Mouse (Mus musculus) CH12.LX (cell line): Measurements from ENCODE around the gene Apoa2. TPM values are rescaled to one million over a fixed set of nuclear protein-coding genes. Genes with fewer than 3 reads are reported as not detected.
A peak's percentile ranks its signal among the peaks of the same experiment; 100 is the strongest.

ENCODE experiments used
- DNase-seq: peaks from one replicate; pipeline ENCODE4 v3.0.0-alpha.2; 2013; ENCODE audit errors: extremely low read depth
- H3K27ac ChIP-seq: 2 replicates; pipeline ENCODE4 v1.5.1; 2012; ENCODE audit warnings: low read depth, mild to moderate bottlenecking, control low read depth, moderate library complexity; ENCODE audit not compliant: insufficient read depth
- H3K27me3 ChIP-seq: replicated peaks from 2 replicates; pipeline ENCODE3; 2012; ENCODE audit warnings: inconsistent platforms
- H3K36me3 ChIP-seq, 2 experiments: replicated peaks in 1 of 2; 2 replicates each; pipeline versions ENCODE3 to v1.6.1; 2012; ENCODE audit warnings: inconsistent platforms in 1 of 2, low read length in 1 of 2, mild to moderate bottlenecking in 1 of 2, mixed read lengths in 1 of 2, moderate library complexity in 1 of 2; ENCODE audit not compliant: control insufficient read depth in 1 of 2, insufficient read depth in 1 of 2
- H3K4me1 ChIP-seq, 2 experiments: 2 replicates each; pipeline ENCODE4 v1.6.1; 2012; ENCODE audit warnings: inconsistent platforms in 1 of 2, moderate library complexity in 1 of 2; ENCODE audit not compliant: insufficient read depth in 2 of 2, control insufficient read depth in 1 of 2
- H3K4me2 ChIP-seq: 2 replicates; pipeline ENCODE4 v1.6.1; 2012; ENCODE audit warnings: low read depth, mild to moderate bottlenecking, control low read depth; ENCODE audit not compliant: poor library complexity, insufficient read depth, severe bottlenecking
- H3K4me3 ChIP-seq, 3 experiments: fragments of 150-350 bp in 1 of 3; sonication (generic) in 1 of 3; replicated peaks in 1 of 3; 2 replicates each; pipeline versions ENCODE3 to v1.5.1; 2011 to 2012; ENCODE audit warnings: low read depth in 2 of 3, low read length in 2 of 3, mild to moderate bottlenecking in 2 of 3, moderate library complexity in 2 of 3, control low read depth in 1 of 3, improper control_type of control experiment in 1 of 3, inconsistent platforms in 1 of 3, mixed read lengths in 1 of 3; ENCODE audit not compliant: poor library complexity in 1 of 3
- H3K79me2 ChIP-seq: replicated peaks from 2 replicates; pipeline ENCODE4 v1.6.1; 2012; ENCODE audit warnings: mild to moderate bottlenecking, moderate library complexity; ENCODE audit not compliant: control insufficient read depth, poor library complexity, insufficient read depth, severe bottlenecking; ENCODE audit errors: extremely low read depth
- H3K9ac ChIP-seq: 2 replicates; pipeline ENCODE4 v1.6.1; 2012; ENCODE audit warnings: low read depth, mild to moderate bottlenecking, control low read depth, moderate library complexity; ENCODE audit not compliant: insufficient read depth
- H3K9me3 ChIP-seq: replicated peaks from 2 replicates; pipeline ENCODE3; 2012; ENCODE audit warnings: low read length, inconsistent platforms, mixed read lengths
- BHLHE40 ChIP-seq: IDR thresholded peaks from 2 replicates; pipeline ENCODE4 v1.6.1; 2011; ENCODE audit warnings: mild to moderate bottlenecking, low read depth, low read length, improper control_type of control experiment
- CHD1 ChIP-seq: IDR thresholded peaks from 2 replicates; pipeline ENCODE4 v1.6.1; 2012; ENCODE audit warnings: low read depth, low read length, improper control_type of control experiment, inconsistent platforms
- CHD2 ChIP-seq: IDR thresholded peaks from 2 replicates; pipeline ENCODE4 v1.6.1; 2011; ENCODE audit warnings: low read length, improper control_type of control experiment
- CTCF ChIP-seq, 2 experiments: IDR thresholded peaks in 1 of 2; conservative IDR thresholded peaks in 1 of 2; 2 replicates each; pipeline ENCODE4 v1.5.1; 2011 to 2012; ENCODE audit warnings: low read depth in 2 of 2, low read length in 2 of 2, improper control_type of control experiment in 1 of 2, inconsistent platforms in 1 of 2, mild to moderate bottlenecking in 1 of 2, moderate library complexity in 1 of 2
- E2F4 ChIP-seq: IDR thresholded peaks from 2 replicates; pipeline ENCODE4 v1.6.1; 2011; ENCODE audit warnings: low read depth, low read length, improper control_type of control experiment; ENCODE audit not compliant: insufficient replicate concordance
- ELF1 ChIP-seq: IDR thresholded peaks from 2 replicates; pipeline ENCODE4 v1.6.1; 2014; ENCODE audit warnings: low read depth, mild to moderate bottlenecking, inconsistent platforms, low read length, improper control_type of control experiment
- EP300 ChIP-seq: IDR thresholded peaks from 2 replicates; pipeline ENCODE4 v1.6.1; 2011; ENCODE audit warnings: low read length, improper control_type of control experiment
- ETS1 ChIP-seq: conservative IDR thresholded peaks from 2 replicates; pipeline ENCODE4 v1.6.1; 2012; ENCODE audit warnings: low read depth, mild to moderate bottlenecking, inconsistent platforms, low read length, improper control_type of control experiment, moderate library complexity
- GABPA ChIP-seq: IDR thresholded peaks from 2 replicates; pipeline ENCODE4 v1.6.1; 2012; ENCODE audit warnings: low read depth, low read length, improper control_type of control experiment, inconsistent platforms; ENCODE audit not compliant: insufficient replicate concordance
- HCFC1 ChIP-seq: IDR thresholded peaks from 2 replicates; pipeline ENCODE4 v1.6.1; 2012; ENCODE audit warnings: low read depth, mild to moderate bottlenecking, inconsistent platforms, low read length, improper control_type of control experiment
- IRF4 ChIP-seq: IDR thresholded peaks from 2 replicates; pipeline ENCODE4 v1.6.1; 2014; ENCODE audit warnings: low read depth, mild to moderate bottlenecking, inconsistent platforms, low read length, improper control_type of control experiment
- JUN ChIP-seq: IDR thresholded peaks from 2 replicates; pipeline ENCODE4 v1.6.1; 2011; ENCODE audit warnings: low read depth, mild to moderate bottlenecking, low read length, improper control_type of control experiment, moderate library complexity; ENCODE audit not compliant: insufficient read depth
- JUND ChIP-seq: conservative IDR thresholded peaks from 2 replicates; pipeline ENCODE4 v1.6.1; 2011; ENCODE audit warnings: low read depth, low read length, improper control_type of control experiment
- KAT2A ChIP-seq: IDR thresholded peaks from 2 replicates; pipeline ENCODE4 v1.6.1; 2012; ENCODE audit warnings: low read length, improper control_type of control experiment, inconsistent platforms; ENCODE audit not compliant: insufficient replicate concordance
- MAX ChIP-seq: IDR thresholded peaks from 2 replicates; pipeline ENCODE4 v1.6.1; 2011; ENCODE audit warnings: low read length, improper control_type of control experiment
- MAZ ChIP-seq: IDR thresholded peaks from 2 replicates; pipeline ENCODE4 v1.6.1; 2012; ENCODE audit warnings: low read depth, mild to moderate bottlenecking, inconsistent platforms, low read length, improper control_type of control experiment, moderate library complexity
- MEF2A ChIP-seq: IDR thresholded peaks from 2 replicates; pipeline ENCODE4 v1.6.1; 2014; ENCODE audit warnings: low read depth, mild to moderate bottlenecking, inconsistent platforms, low read length, improper control_type of control experiment, borderline replicate concordance
- MXI1 ChIP-seq: IDR thresholded peaks from 2 replicates; pipeline ENCODE4 v1.6.1; 2011; ENCODE audit warnings: mild to moderate bottlenecking, low read depth, low read length, improper control_type of control experiment
- MYC ChIP-seq: IDR thresholded peaks from 2 replicates; pipeline ENCODE4 v1.6.1; 2011; ENCODE audit warnings: low read depth, mild to moderate bottlenecking, improper control_type of control experiment, low read length
- NELFE ChIP-seq: IDR thresholded peaks from 2 replicates; pipeline ENCODE4 v1.6.1; 2011; ENCODE audit warnings: low read depth, low read length, improper control_type of control experiment
- NRF1 ChIP-seq: IDR thresholded peaks from 2 replicates; pipeline ENCODE4 v1.6.1; 2014; ENCODE audit warnings: low read depth, mild to moderate bottlenecking, inconsistent platforms, low read length, improper control_type of control experiment, moderate library complexity
- PAX5 ChIP-seq: IDR thresholded peaks from 2 replicates; pipeline ENCODE4 v1.6.1; 2012; ENCODE audit warnings: low read length, inconsistent platforms, mixed read lengths
- POLR2A ChIP-seq: IDR thresholded peaks from 2 replicates; pipeline ENCODE4 v1.6.1; 2011; ENCODE audit warnings: low read depth, mild to moderate bottlenecking, improper control_type of control experiment, low read length
- POLR2AphosphoS2 ChIP-seq: IDR thresholded peaks from 2 replicates; pipeline ENCODE4 v1.6.1; 2011; ENCODE audit warnings: low read depth, low read length, improper control_type of control experiment
- RAD21 ChIP-seq: IDR thresholded peaks from 2 replicates; pipeline ENCODE4 v1.6.1; 2011; ENCODE audit warnings: low read depth, mild to moderate bottlenecking, low read length, improper control_type of control experiment, moderate library complexity
- RCOR1 ChIP-seq: conservative IDR thresholded peaks from 2 replicates; pipeline ENCODE4 v1.6.1; 2012; ENCODE audit warnings: low read depth, mild to moderate bottlenecking, inconsistent platforms, low read length, improper control_type of control experiment
- SIN3A ChIP-seq: IDR thresholded peaks from 2 replicates; pipeline ENCODE4 v1.6.1; 2012; ENCODE audit warnings: low read length, improper control_type of control experiment, inconsistent platforms
- SMC3 ChIP-seq: IDR thresholded peaks from 2 replicates; pipeline ENCODE4 v1.6.1; 2011; ENCODE audit warnings: low read depth, low read length, improper control_type of control experiment
- TBP ChIP-seq: conservative IDR thresholded peaks from 2 replicates; pipeline ENCODE4 v1.6.1; 2011; ENCODE audit warnings: low read depth, low read length, improper control_type of control experiment
- TCF12 ChIP-seq: IDR thresholded peaks from 2 replicates; pipeline ENCODE4 v1.6.1; 2014; ENCODE audit warnings: low read depth, mild to moderate bottlenecking, inconsistent platforms, low read length, improper control_type of control experiment
- UBTF ChIP-seq: IDR thresholded peaks from 2 replicates; pipeline ENCODE4 v1.6.1; 2012; ENCODE audit warnings: low read depth, mild to moderate bottlenecking, inconsistent platforms, low read length, improper control_type of control experiment, moderate library complexity
- USF1 ChIP-seq: IDR thresholded peaks from 2 replicates; pipeline ENCODE4 v1.6.1; 2014; ENCODE audit warnings: low read depth, mild to moderate bottlenecking, inconsistent platforms, low read length, improper control_type of control experiment
- USF2 ChIP-seq: conservative IDR thresholded peaks from 2 replicates; pipeline ENCODE4 v1.6.1; 2011; ENCODE audit warnings: low read depth, low read length, improper control_type of control experiment
- ZC3H11A ChIP-seq: IDR thresholded peaks from 2 replicates; pipeline ENCODE4 v1.6.1; 2012; ENCODE audit warnings: low read depth, mild to moderate bottlenecking, inconsistent platforms, low read length, improper control_type of control experiment
- ZKSCAN1 ChIP-seq: IDR thresholded peaks from 2 replicates; pipeline ENCODE4 v1.6.1; 2012; ENCODE audit warnings: low read depth, inconsistent platforms, low read length, improper control_type of control experiment, borderline replicate concordance
- ZMIZ1 ChIP-seq: IDR thresholded peaks from 2 replicates; pipeline ENCODE4 v1.6.1; 2012; ENCODE audit warnings: low read depth, mild to moderate bottlenecking, inconsistent platforms, low read length, improper control_type of control experiment
- ZNF384 ChIP-seq: IDR thresholded peaks from 2 replicates; pipeline ENCODE4 v1.6.1; 2012; ENCODE audit warnings: low read depth, low read length, improper control_type of control experiment, inconsistent platforms
- dilution Hi-C: fragments of 300-500 bp; cut with MboI; formaldehyde crosslinking; loops from 2 replicates; pipeline ENCODE4 v1.14.3; 2020; ENCODE audit warnings: low sequenced_read_pairs; ENCODE audit not compliant: extremely low pct_unique_long_range_greater_than_20kb, extremely low pct_ligation_motif_present
- in situ Hi-C: fragments of 300-500 bp; cut with MboI; formaldehyde crosslinking; loops from 3 replicates; pipeline ENCODE4 v1.14.3; 2019; ENCODE audit warnings: low sequenced_read_pairs, low pct_ligation_motif_present, low pct_unique_long_range_greater_than_20kb, mixed read lengths
- polyA plus RNA-seq: library from polyadenylated mRNA; unstranded; fragments of >175 nt; gene quantifications from 2 replicates; pipeline ENCODE4 v1.2.1, GENCODE M21; 2012; ENCODE audit warnings: low read depth; ENCODE audit not compliant: insufficient read length
- total RNA-seq, 2 experiments: library from RNA; depleted of rRNA; stranded (reverse); fragments of 300-350 nt in 1 of 2; fragments of >200 nt in 1 of 2; gene quantifications; 2 replicates each; pipeline ENCODE4 v1.2.3; 2012 to 2014

The Apoa2 gene
- total and polyA plus RNA-seq, 3 experiments: 3.0 to 5.3 (median 3.1) TPM

- peak within 1 kb of the TSS; percentile 80 for H3K9ac ChIP-seq
- no peaks in the 10 kb centered on the region for H3K27me3 ChIP-seq
- H3K79me2 ChIP-seq: no peaks in the 10 kb centered on the region
- peaks cover 7 to 28% of the 10 kb centered on the region in 2 experiments; a peak in 3 of 4 replicates for H3K4me1 ChIP-seq
- H3K4me2 ChIP-seq: peak within 1 kb of the TSS; percentile 93
- H3K9me3 ChIP-seq: no peaks in the 10 kb centered on the region
- DNase-seq: peak; percentile 99
- no peak within 1 kb of the TSS for H3K27ac ChIP-seq
- dilution Hi-C loops (no loop called here), in situ Hi-C loops (loop anchor here (5.0 to 10.0 kb wide), 2 partner anchors 110 to 328 kb away; partner anchors contain the start of gene Cfap126)
- H3K4me3 ChIP-seq: peak within 1 kb of the TSS; percentile 67 to 89 (median 69)
- peaks cover 20 to 33% of the 10 kb centered on the region in 2 experiments for H3K36me3 ChIP-seq
- no peak for TF ChIP-seq ZNF384
- TF ChIP-seq JUND: no peak
- no peak for TF ChIP-seq PAX5
- peak; percentile 78 for TF ChIP-seq NELFE
- 0 out of 2 replicates have a peak, but pooled peaks have one; percentile 52 for TF ChIP-seq E2F4
- TF ChIP-seq MYC: peak; percentile 65; the same call in 1 of the 2 replicates
- TF ChIP-seq CHD2: 0 out of 2 replicates have a peak, but pooled peaks have one; percentile 36
- TF ChIP-seq ETS1: no peak
- TF ChIP-seq ZC3H11A: no peak; the same call in 1 of the 2 replicates
- TF ChIP-seq USF1: no peak
- peak; percentile 85 for TF ChIP-seq RAD21
- no peak for TF ChIP-seq UBTF
- TF ChIP-seq IRF4: peak; percentile 64; the same call in 1 of the 2 replicates
- peak; percentile 73; the same call in 1 of the 2 replicates for TF ChIP-seq MAZ
- no peak for TF ChIP-seq EP300
- peak; percentile 74 for TF ChIP-seq POLR2A
- TF ChIP-seq BHLHE40: peak; percentile 93
- TF ChIP-seq JUN: no peak
- no peak for TF ChIP-seq USF2
- TF ChIP-seq TCF12: peak; percentile 90
- no peak for TF ChIP-seq CHD1
- 0 out of 2 replicates have a peak, but pooled peaks have one; percentile 35 for TF ChIP-seq MAX
- TF ChIP-seq NRF1: peak; percentile 91
- no peak; the same call in 1 of the 2 replicates for TF ChIP-seq ZMIZ1
- TF ChIP-seq ELF1: peak; percentile 75
- TF ChIP-seq POLR2AphosphoS2: peak; percentile 72; the same call in 1 of the 2 replicates
- TF ChIP-seq TBP: peak; percentile 59
- peak; percentile 13 to 90; a peak in 2 of 4 replicates for TF ChIP-seq CTCF (conservative IDR thresholded peaks at IDR 0.05 in 1 of 2, IDR thresholded peaks at IDR 0.05 in 1 of 2; ENCODE audit: low read depth in 2 of 2, low read length in 2 of 2)
- peak; percentile 89 for TF ChIP-seq SIN3A
- peak; percentile 85 for TF ChIP-seq MXI1
- TF ChIP-seq GABPA: peak; percentile 50; the same call in 1 of the 2 replicates
- peak; percentile 25; the same call in 1 of the 2 replicates for TF ChIP-seq MEF2A
- peak; percentile 82 for TF ChIP-seq SMC3
- TF ChIP-seq HCFC1: peak; percentile 98
- TF ChIP-seq KAT2A: peak; percentile 91; the same call in 1 of the 2 replicates
- no peak for TF ChIP-seq ZKSCAN1
- TF ChIP-seq RCOR1: peak; percentile 99
Observed at GRCm38 (mm10) chr1:171222238-171223155, 2.4 kb upstream of the Apoa2 start, which contains the start of gene Tomm40l. Gene Tomm40l (minus strand): TSS chr1:171222514.
